Mouse (Mus musculus) heart, adult 9 months (tissue): ENCODE measurements around the gene Smarcc1.

Experiments used
- DNase-seq, 2 experiments: peaks; one replicate each; pipeline ENCODE4 v3.0.0; 2022; ENCODE audit warnings: low spot score in 2 of 2

The Smarcc1 gene

GRCm38 (mm10) chr9:110284075-110284697 is 166.7 kb downstream of the Smarcc1 start:
- no peak for DNase-seq

DNA sequence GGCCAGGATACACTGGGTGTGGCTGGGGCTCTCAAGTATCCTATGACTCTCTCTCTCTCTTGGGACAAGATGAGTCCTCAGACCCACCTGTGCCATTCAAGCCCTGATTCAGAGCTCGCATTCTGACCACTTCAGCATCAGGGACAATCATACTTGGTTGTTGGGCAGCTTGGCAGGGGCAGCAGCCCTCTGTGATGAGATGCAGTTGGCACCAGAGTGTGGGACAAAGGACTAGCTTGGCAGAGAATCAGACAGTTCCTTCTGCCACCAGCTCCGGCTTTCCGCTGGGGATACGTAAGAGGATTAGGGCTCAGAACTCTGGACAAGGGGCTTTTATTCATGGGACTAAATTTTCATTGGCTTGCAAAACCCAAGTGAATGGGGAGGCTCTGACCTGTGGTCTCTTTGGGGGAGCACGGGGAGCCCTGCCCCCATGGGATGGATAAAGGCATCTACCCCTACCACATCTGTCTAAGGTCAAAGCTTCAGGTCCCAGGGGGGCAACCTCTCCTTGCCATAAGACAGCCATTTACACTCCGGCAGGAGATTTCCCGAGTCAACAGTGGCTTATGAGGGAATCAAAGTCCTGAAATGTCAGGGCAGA is 169.9 kb downstream of the Smarcc1 start:
- DNase-seq: no peak
